Mouse (Mus musculus) cerebellum, adult 11-12 months (tissue): ENCODE results near the gene Kcnab1.

ENCODE experiments used
- DNase-seq: peaks from one replicate; pipeline ENCODE4 v3.0.0; 2022

Gene Kcnab1

DNA sequence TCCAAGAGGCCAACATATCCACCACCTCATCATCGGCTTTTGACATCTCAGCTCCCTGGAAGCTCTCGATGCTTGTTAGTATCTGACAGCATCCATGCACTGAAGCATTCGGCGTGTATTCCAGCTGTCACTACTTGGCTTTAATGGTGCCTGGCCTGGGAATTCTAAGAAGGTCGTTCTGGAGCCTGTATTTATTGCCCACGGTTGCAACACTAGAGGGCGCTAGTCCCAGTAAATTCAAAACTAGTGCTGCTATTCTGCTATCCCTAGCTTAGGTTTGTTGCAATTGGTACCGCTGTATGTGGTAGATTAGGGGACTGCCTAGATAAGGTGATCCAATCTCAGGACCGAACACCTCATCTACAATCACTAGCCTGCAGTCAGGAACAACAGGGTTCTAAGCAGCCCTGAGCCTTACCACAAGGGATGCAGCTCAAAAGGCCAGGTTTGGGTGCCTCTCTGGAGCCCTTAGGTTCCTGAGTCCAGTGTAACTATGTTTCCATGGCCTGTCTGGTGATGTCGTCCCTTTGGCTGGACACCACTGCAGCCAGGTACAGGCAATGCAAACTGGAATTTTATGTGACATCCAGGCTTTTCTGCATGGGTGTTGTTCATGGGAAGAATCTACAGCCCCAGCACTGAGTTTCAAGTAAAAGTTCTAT, 208.8 kb downstream of the Kcnab1 start:
- DNase-seq: no peak

GRCm38 (mm10) chr3:65319248-65320008, 210.2 kb downstream of the Kcnab1 start:
- no peak for DNase-seq

DNA sequence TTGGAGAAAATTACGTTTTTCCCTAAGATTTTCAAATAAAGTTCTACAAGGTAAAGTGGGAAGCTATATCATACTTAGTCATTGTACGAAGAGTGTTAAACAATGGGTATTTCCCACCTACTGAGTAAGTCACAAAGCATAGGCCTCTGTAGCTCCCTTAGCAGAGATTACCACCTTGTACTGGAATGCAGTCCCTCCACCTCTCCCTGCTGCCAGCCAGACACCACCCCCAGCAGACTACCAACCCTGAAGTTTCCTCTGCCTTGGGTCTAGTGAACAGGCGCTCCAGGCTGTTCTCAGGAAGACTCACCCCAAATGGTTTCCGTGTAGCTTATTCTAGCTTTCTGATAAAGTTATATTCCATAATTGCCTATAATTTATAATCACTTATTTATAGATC, 211.8 kb downstream of the Kcnab1 start:
- DNase-seq: no peak

DNA sequence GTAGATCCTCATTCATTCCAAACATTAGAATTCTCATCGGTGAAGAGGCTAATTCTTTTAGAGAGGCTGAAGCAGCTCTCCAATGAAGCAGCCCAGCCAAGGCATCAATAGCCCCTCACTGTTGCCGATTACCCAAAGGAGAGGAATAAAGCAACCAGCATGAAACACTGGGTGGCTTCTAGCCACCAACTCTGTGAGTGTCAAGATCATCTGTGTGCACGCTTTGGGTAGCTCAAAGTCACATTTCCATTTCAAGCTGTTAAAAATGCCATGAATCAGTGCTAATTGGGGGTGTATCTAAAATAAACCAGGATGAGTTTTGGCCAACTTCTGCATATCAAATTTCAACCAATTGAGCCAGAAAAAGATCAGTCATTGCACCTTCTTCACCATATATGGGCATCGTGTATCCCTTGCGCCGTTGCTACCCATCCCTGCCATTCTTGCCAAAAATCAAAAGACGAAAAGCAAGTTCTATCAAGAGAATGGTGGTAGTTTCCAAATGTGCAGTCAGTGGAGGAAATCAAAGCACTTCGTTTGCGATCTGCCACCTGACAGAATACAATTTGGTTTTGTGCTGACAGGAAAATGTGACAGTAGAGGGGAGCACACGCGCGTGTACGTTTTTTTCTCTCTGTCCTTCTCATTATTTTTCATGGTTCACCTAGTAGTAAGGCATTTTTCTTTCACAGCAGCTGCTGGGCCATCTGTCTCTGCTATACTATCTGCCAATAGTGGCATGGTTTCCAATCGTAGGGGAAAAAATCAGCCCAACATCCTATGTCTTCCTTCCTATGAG, 213.0 kb downstream of the Kcnab1 start:
- DNase-seq: peak; percentile 61

GRCm38 (mm10) chr3:65325254-65325653, 216.1 kb downstream of the Kcnab1 start:
- no peak for DNase-seq

- no peak for DNase-seq
Observed at GRCm38 (mm10) chr3:65328814-65329213, 219.6 kb downstream of the Kcnab1 start.

DNA sequence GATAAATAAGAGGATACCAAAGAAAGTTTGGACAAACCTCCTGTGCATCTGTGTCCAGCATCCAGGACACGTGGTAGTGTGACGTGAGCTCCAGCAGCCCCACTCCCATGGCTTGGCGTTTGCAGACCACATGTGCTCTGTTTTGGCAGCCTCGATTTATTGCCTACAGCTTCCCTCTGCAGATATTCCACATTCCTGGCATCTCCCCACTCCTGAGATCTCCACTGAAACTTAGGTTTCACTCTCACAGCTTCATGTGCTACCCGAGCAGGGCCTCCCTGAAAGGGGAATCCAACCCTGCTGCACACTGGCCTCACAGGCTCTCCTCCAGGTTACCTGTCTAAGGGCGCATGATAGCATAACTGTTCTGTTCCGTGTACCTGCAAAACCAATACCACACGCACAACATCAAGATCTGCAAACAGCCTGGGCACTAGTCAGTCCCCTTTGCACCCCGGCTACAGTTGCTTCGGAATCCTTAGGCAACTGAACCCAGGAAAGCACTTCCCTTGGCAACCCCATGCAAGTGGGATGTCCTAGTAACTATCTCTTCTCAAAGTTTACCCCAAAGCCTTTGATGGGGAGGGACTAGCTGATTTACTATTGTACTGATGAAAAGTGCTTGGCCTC, 228.8 kb downstream of the Kcnab1 start:
- DNase-seq: no peak

GRCm38 (mm10) chr3:65340173-65340951, 231.2 kb downstream of the Kcnab1 start:
- DNase-seq: no peak

GRCm38 (mm10) chr3:65346176-65346575, 237.0 kb downstream of the Kcnab1 start:
- DNase-seq: no peak

- DNase-seq: no peak
Observed at GRCm38 (mm10) chr3:65352278-65353127, 243.3 kb downstream of the Kcnab1 start.

GRCm38 (mm10) chr3:65353263-65354037, 244.3 kb downstream of the Kcnab1 start:
- no peak for DNase-seq

DNA sequence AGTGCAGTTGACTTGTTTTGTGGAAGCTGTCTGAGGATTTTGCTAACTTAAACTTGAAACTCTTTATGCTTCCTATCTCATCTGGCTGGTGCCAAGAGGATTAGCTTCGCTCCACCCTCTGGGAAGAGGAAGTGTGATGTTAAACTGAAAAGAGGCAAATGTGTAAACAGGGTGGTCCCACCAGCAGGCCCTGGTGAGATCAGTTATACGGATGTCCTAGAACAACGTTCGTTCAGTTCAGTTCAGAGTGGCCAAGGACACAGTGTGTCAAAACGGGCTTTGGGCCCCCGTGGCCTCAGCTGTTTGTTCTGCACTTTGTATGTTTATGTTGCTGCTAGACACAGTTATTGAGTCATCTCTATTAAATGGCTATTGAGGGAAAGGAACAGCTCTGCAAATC, 246.3 kb downstream of the Kcnab1 start:
- DNase-seq: no peak

GRCm38 (mm10) chr3:65358275-65358674, 249.1 kb downstream of the Kcnab1 start:
- DNase-seq: no peak

GRCm38 (mm10) chr3:65358841-65359240, 249.7 kb downstream of the Kcnab1 start:
- no peak for DNase-seq

- no peak for DNase-seq
Observed at GRCm38 (mm10) chr3:65360163-65360969, 251.2 kb downstream of the Kcnab1 start.

GRCm38 (mm10) chr3:65363438-65363837, 254.3 kb downstream of the Kcnab1 start:
- no peak for DNase-seq

DNA sequence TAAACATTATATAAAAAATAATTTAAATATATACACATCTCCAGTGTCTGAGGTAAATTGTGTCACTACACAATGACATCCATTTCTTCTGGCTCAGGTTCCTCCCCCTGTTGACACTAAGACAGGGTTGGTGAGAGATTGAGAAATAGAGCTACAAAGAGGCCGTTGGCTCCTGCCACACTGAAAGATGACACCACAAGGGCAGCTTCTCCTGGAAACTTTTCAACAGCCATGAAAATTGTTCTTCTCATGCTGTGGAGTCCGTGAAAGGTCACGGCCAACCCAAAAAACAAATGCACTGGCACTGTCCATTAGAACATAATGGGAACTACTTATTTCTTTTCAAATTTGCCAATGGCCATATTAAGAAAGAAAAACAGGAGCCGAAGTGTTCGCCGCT, 256.0 kb downstream of the Kcnab1 start:
- DNase-seq: no peak

DNA sequence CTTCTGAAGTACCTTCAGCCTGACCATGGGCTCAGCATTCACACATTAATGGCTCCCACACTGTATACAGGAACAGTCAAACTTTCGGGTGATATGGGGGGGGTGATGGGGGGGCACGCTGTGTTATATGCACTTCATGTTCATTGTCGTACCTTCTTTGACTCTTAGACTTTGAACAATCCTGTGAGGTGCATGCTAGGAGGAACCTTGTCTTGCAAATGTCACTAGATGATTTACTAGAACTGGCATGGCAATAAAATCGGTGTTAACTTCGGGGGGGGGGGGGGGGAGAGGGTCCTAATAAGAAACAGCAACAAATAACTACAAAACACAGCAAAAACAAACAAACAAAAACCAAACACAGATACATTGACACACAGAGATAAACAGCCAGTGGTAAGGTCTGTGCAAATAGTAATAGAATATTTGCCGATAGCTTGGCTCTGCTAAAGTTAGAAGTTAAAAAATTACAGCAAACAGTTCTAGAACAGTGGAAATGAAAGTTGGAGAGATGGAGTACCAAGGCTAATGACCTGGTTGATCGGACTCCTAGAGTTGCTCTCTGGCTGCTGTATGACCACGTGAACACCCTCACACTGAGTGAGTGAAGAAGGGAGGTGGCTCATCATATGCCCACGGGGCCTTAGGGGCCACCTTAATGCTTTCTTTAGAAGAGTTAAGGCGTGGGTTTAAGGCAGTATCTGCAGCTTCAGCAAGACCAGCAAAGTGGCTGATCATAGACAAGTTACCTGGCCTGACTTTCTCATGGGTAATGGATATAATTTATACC, 256.9 kb downstream of the Kcnab1 start:
- DNase-seq: no peak

DNA sequence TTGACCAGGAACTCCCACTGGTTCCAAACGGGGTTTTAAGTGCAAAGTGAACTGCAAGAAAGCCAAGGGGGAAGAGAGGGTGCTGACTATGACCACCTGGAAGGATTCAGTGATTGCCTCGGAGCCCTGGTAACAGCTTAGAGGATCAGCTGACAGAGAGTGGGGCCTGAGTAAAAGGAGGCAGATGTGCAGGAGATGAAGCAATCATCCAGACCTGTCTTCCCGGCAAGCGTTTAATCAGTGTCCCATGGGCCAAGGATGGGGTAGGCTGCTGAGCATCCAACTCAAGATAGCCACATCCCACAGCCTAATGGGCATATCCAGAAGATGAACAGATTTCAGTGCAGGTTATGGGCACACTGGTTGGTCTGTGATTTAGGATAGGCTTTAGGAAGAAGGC, 258.8 kb downstream of the Kcnab1 start:
- no peak for DNase-seq
